Mouse (Mus musculus): ENCODE data around the gene Sec63.

The Sec63 gene

DNA sequence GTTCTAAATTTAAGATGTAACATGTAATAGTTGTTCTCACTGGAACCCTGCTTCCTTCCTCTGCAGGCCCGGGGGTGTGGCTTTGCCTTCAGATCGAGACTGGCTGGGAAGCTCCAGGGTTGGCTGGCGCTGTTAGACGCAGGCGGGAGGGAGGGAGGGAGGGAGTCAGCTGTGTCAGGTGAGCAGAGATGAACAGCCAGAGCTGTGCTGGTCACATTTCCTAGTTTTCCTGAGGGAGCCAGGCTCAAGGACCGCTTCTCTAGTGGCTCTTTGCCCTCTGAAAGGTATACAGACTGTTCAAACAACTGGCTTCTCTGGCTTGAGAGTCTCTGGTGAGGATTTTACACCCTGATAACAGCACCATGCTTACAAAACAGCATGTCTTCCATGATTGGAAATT is 69.1 kb downstream of the Sec63 start:
- DNase-seq: no peak

DNA sequence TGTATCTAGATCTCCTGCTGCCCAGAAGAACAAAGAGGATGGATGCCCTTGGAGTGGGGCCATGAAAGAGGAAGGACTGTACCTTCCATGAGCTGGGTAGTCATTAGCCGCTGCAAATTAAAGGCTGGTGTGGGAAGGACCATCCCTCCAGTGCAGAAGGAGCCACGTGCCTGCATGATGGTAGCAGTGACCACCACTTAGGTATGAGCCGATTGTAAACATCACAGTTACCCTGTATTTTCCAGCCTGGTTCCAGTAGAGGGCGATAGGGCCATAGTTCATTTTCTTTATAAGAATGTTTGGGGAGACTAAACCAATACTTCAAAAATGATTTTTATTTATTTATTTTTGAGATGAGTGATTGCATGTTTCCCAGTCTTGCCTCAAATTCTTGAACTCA is 71.4 kb downstream of the Sec63 start:
- peak in 1 of 2 experiments; percentile 11 for DNase-seq

DNA sequence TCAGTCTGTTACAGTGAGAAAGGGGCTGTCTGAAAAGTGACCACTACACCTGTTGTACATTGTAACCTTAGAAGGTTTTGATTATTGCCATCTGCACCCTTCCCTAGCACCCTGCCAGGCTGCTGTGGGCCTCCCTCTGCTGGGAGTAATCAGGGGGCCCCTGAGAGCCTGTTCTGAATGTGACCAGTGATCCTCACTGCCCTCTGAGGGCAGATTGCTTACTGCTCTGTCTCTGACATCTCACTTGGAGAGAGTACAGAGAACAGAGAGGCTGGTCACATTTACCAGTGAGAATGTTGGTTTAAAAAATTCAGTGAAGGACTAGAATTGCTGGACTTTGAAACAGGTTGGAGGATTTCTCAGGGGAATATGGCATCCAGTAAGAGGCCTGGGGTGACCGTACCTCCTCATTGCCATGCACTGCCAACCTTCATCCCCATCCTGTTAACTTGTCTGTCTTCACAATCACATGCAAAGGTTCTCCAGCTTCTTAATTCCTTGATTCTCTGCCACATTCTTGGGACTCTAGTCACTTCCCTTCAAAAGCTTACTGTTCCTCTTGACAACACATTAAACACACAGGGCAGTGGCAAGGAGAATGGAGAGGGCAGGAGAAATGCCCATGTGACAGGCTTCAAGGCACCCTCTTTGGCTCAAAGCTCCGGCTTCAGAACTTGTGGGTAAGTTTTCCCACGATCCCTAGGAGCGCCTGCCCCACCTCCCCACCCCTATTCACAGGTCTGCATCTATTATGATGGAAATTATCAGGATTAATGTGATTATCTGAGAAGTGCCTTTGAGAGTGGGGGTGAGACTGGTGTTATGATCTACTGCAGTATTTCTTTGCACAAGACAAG is 72.8 kb downstream of the Sec63 start:
- DNase-seq: no peak

DNA sequence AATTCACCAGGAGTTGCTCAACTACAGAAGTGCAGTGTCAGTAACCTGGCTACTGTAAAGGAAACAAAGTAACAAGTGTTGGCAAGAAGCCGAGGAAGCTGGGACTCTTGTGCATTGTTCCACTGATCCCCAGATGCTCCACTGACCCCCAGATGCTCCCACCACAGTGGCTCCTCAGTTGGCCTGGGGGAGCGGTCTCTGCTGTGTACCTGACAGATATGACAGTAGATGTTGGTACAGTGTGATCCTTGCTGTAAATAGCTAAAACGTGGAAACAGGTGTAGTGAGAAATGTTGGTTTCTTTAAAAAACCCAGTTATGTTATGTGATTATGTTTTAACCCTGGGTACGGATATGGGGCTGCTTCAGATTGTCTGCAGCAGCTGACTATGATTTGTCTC is 76.8 kb downstream of the Sec63 start:
- DNase-seq: no peak

DNA sequence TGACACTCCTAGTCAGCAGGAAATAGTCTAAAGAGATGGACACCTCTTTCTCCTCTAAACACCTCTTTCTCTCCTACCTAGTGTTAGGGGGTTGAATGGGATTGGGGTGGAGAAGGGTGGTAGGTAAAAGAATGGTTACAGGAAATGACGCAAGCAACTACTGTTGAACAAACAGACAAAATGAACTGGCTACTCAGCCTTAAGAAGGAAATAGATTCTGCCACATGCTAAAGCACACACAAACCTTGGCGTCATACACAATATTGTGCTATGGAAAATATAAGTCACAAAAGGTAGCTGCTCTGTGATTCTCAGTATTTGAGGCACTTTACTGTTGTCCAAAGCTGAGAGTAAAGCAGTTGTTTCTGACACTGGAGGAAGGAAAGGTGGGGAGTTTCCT is 77.4 kb downstream of the Sec63 start:
- DNase-seq: no peak

DNA sequence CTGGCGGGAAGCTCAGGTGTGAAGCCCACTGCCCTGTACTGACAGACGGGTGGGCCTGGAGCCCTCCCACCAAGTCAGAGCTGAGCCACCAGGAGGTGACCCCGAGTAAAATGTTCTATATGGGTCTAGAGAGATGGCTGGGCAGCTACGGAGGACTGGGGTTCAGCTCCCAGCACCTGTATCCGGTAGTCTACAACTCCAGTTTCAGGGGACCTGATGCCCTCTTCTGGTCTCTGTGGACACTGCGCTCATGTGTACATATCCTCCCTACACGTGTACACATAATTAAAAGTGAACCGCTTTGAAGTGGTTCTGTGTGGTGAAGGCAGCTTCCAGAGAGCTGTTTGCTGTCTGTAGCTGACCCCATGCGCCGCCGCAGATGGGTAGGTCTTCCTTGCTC is 78.7 kb downstream of the Sec63 start:
- DNase-seq: no peak

DNA sequence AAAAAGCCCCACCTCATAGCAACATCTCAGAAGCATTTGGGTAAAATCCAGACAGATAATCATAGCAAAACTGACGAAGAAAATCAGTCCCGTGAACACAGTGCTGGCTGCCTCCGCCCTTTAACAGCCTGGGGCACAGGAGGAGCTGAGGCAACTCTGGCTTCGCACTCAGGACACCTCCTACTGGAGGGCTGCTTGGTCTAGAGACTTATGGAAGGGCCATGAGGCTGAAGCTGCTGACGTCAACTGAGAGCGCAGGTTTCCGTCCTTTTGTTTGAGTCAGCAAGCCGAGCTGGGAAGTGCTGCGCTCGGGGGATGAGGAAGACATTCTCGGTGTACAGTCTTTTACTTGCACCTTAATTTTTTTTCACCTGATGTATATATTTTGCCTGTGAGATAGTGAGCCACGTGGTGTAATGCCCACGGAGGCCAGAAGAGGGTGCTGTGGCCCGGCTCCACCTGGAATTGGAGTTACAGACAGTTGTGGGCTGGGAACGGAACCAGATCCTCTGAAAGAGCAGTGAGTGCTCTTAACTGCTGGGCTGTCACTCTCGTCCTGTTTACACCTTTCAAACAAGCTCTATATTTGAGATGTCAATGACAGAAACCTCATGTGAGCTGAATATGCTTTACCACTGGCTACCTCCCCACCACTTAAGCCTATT is 80.4 kb downstream of the Sec63 start:
- peak in 1 of 2 experiments; percentile 21 for DNase-seq

DNA sequence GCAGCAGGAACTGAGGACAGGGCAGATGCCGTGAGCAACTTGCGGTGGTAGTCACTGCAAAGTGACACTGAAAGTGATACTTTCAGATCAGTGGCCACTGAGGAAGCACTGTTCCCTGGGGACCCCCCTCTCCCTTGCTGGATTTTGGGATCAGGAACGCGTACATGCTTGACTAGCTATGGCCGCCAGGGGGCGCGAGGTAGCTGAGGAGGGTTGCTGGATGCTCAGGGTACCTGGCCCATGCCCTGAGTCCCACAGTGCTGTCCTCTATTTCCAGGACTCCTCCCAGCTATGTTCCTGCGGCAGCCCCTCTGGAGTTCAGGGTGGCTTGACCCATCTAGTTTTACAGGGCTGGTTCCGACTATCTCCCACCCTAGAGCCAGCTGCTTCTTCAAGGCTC is 81.1 kb downstream of the Sec63 start:
- DNase-seq: peak; percentile 75 to 76

DNA sequence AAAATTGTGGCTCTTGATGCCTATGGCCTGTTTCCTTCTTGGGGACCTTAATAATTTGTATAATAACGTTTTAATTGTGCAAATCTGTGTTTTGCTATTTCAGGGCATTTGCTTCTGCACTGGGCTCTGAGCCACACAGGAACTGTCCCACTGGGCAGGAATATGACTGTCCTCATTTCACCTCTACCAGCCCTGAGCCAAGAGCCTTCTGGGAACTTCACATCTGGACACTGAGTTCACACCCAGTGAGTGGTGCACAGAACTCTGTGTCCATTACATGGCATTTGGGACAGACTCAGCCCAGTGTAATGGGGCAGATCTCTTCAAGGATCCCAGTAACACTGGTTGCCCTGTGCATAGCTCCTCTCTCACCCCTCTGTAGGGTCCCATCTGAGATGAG is 82.1 kb downstream of the Sec63 start:
- DNase-seq: peak; percentile 26 to 58

DNA sequence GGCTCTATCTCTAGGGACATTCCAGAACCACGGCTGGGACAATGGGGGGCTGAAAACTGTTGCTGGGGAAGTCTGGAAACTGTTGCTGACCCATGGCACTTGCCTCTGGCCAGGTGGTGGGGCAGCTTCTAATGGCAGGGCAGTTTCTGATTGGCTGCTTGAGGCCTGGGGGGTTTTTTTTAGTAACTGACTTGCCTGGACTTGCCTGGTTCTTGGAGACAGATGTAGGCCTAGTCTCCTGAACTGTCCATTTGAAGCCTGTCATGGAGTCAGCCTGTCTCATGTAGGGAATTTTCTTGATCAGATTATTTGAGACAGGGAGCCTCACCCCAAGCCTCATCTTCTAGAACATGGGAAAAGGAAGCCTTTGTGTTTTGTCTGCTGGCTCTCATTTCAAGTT is 84.2 kb downstream of the Sec63 start:
- DNase-seq: no peak

DNA sequence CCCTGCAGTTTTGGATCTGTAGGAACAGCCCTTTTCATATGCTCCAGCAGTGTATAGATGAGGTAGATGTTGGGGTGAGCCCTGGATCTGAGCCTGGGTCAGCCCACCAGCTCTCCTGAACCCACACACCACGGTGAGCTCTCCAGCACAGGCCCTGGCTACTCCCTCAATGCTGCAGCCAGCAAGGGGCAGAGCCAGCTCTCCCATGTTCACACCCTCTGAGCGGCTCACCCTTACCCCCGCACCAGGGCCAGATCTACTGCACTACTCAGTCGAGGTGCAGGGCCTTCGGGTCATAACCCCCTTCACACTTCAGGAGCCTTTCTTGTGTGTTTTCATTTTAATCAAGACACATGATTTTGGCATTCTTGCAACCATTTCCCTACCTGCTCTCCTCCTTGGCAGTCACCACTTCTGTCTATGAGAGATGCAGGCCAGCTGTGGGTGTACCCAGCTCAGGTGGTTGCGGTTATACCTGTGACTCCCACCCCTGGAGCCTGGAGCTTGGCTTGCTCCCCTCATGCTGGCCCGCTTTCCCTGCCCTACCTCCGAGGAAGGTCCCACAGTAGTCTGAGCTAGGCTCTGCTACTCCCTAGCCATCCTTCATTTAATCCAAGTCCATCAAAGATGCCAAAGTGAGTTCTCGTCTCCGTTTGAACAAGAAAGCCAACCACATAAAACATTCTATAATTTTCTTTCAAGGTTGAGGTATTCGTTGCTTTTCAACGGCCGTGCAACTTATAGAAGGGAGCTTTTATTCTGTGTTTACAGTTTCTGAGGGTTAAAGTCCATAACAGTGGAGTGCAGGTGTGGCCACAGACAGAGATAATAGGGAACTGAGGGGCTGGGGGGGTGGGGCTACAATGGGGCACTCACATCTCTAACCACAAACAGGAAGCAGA is 87.1 kb downstream of the Sec63 start:
- no peak for DNase-seq

DNA sequence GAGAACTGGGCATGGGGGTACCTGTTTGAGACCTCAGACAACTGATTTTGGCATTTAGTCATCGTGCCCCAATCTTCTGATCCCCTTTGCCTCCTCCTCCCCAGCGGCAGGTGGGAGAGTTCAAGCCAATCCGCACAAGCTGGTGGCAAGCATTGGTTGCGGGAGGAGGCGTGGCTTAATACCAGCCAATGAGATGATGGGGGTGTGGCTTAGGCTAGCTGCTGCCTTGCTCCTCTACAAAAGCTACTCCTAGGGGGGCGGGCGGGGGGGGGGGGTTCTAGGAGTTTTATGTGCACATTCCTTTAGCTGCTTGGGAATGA is 87.7 kb downstream of the Sec63 start:
- no peak for DNase-seq

DNA sequence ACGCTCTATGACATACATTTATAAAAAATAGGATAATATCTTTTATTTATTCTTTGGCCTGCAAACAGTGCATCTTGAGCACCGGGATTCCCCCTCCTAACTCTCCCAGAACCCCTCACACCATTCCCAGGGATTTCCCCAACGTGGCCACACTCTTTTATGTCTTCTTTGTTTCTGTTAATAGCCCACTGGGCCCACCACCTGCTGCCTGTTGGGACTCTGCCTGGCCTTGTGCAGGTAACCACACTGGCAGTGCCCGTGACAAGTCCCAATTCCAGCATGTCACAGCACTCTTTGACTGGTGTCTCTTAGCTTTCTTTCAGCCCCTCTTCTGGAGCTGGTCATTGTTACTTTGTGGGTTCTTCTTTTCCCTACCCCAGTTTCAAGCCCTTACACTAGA is 93.5 kb downstream of the Sec63 start:
- DNase-seq: no peak

DNA sequence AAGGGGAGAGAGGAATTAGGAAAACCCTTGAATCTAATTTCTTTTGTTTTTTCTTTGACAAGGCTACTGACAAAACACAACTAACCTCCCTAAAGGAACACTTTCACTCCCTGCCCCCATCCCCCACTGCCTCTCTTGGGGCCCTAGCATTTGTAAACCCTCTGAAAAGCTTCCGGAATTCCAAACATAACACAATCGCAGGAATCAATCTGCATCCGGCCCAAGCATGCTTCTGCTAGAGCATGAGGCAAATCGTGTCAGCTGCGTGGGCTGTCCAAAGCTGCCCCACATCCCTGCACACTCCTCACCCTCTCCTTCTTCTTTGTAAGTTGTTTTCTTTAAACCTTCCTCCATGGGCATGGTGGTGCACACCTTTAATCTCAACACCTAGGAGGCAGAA is 94.0 kb downstream of the Sec63 start:
- peak; percentile 60 to 70 for DNase-seq

DNA sequence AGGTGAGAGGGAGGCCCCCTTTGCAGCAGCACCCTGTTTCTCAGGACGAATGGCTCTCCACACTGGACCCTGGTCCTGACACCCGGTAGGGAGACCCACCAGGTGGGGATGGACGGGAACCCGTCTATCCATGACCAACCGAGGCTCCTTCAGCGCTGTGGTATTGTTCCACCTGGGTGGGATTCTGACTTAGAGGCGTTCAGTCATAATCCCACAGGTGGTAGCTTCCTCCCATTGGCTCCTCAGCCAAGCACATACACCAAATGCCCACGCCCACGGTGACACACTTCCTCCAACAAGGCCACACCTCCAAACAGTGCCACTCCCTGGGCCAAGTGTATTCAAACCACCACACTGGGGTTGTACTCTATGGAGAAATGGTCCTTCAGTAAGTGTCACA is 95.3 kb downstream of the Sec63 start:
- DNase-seq: no peak

DNA sequence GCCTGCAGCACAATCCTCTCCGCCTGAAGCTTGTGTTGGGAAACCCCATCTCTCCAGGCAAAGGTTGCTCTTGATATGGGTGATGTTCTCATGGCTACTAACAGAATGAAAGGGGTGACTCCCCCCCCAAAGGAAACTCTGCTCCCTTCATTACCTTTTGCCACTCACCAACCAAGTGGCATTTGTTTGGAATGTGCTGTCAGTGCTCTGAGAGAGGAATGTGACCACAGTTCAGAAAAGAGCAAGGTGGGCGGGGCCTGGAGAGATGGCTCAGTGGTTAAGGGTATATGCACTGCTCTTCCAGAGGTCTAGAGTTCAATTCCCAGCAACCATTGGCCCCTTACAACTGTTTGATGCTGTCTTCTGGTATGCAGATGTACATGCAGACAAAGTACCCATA is 95.7 kb downstream of the Sec63 start:
- no peak for DNase-seq

DNA sequence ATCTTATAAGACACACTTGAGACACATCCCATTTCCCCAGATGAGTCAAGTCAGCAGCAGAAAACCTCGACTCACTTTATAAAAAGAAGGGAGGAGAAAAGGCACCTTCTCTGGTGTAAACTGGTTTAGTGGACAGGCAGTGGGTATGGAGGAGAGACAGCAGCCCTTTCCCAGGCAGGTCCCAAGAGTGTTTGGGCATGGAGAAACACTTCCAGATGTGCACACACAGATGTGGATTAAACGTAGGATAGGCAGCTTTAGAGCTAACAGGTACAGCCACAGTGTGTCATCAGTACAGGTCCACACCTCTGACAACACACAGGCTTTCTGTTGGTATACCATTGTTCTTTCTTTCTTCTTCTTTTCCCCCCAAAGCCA is 98.5 kb downstream of the Sec63 start:
- no peak for DNase-seq

DNA sequence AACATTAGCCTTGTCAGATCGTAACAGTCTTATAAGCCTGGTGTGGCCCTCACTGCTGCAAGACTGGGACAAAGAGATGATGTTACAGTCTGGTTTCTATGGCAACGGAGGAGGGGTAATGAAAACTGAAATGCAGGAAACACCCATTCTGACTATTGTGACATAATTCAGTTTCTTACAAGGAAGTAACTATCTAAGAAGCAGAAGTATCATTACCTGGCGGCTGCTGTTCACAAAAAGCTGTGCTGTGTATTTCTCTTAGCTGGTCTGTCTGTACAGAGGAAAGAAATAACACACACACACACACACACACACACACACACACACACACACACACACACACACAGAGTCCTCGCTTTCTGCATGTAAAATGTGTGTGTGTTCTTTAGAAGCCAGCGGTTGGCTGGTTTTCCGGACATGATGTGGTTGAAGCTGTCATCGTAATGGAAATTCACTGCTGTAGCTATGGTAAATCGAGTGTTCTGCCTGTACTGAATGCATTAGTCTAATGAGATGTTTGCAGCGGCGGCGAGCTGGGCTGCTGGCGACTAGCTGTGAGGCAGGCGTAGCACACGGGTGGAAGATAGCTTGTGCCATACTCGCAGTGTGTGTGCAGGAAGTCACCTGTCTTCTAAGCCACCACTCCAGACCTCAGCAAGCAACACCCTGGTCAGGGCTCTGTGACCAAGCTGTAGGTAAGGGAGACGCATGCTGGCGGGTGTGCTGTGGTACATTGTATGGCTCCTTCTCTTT is 99.0 kb downstream of the Sec63 start, which contains the start of gene Scml4:
Gene Scml4 (plus strand): TSS at position 212 of the 753 bp plus-strand sequence.
- DNase-seq: peak; percentile 16 to 54

DNA sequence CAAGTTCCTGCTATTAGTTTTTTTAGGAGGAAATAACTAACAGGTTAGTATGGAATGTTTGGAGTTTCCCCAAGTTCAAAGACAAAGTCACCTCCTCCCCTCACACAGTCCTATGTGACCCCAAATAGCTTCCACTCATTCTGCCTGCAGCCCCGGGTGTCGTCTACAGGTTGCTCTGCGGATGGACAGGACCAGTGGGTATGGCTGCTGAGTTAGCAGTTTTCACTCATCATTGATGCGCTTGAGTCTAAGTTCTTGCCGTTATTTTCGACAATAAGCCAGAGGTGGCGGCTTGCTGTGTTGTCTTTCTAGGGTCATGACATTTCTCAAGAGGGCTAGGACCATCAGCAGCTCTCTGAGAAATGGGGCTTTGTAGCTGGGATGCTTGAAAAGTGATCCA is 100.2 kb downstream of the Sec63 start:
- DNase-seq: no peak

DNA sequence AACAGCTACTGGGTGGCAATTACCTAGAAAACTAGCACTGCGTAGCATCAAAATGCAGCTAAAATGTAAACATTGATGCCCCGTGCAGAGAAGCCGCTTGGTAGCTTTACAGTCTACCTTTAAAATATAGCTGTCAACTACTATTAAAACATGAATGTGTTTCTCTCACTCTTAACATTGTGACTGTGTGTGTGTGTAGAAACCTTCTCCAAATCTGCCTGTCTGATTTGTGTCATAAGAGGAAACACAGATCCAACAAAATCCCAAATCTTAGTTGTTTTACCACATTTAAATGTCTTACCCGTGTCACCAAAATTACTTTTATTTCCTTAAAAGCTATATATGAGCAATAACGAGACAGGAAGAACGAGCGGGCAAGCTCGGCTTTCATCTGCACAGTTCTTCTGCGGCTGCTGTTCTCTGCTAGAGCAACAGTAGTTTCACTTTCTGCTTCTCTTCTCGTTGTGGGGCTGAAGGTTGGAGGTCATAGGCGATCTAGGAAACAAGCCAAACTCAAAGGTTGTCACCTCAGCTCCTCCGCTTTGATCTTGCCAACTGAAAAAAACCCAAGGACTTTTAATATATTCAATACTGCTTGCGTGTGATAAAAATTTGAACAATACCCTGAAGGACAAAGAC is 100.9 kb downstream of the Sec63 start:
- peak; percentile 61 to 65 for DNase-seq

DNA sequence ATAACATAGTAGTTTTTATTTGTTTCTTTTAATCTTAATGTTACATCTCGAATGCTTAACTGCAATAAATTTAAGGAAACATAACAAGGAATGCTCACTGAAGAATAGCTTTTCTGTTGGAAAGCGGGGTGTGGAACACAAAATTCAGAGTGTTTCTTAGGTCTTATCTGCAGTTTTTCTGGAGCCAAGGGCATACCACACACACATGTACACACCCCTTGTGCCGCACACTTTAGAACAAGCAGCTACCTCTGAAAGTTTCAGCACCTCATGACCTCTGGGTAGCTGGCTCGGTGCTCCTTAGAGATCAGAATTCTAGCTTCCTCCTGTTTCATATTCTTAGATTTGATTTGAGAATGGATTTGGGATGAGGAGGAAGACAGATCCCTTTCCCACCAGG is 101.5 kb downstream of the Sec63 start:
- no peak for DNase-seq

Data from kidney, postnatal 25 days (tissue).